Mouse (Mus musculus) C2C12 (cell line): ENCODE measurements at regions not wholly inside any gene's neighbourhood (a gene's known extent, or its start where the extent isn't known, plus 50 kb on each side); places are given as distances from the start of the nearest gene placed in this dataset.

Experiments
- CTCF ChIP-seq: IDR thresholded peaks from one replicate; pipeline ENCODE4 v1.5.1; 2011; ENCODE audit not compliant: control insufficient read depth, insufficient read depth, insufficient read length
- MAX ChIP-seq: IDR thresholded peaks from one replicate; pipeline ENCODE4 v1.6.1; 2011; ENCODE audit warnings: mild to moderate bottlenecking, control low read depth
- MYOG ChIP-seq: IDR thresholded peaks from one replicate; pipeline ENCODE4 v1.6.1; 2011; ENCODE audit not compliant: control insufficient read depth, insufficient read length; ENCODE audit errors: extremely low read depth

DNA sequence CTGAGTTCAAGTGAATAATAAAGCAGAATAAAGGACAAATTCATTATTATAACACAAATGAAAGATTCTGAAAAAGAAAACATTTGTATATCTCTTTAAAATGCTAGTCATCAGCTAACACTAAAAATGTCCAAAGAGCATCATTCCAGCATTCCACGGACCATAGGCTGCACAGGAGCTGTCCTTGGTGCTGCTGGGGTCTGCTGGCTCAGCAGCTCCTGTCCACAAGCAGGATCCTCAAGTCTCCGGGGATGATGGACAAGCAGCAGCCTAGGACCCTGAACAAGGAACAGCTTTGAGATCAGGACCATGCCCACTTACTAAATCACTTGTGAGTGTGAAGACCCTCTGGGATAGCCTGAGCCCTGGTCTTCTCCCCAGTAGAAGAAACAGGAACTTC is 274.0 kb downstream of the Irx2 start:
- no peak for TF ChIP-seq CTCF
- TF ChIP-seq MYOG: no peak
- no peak for TF ChIP-seq MAX
